Mouse (Mus musculus) 3T3-L1 (cell line): ENCODE measurements around the gene Churc1.
"Not testable (repeated sequence)": the region's sequence is repeated elsewhere in the genome, so short reads cannot be mapped to it uniquely, and the experiment has no call there.

ENCODE experiments used
- DNase-seq: peaks from one replicate; pipeline ENCODE4 v3.0.0-alpha.2; 2015; ENCODE audit warnings: low read depth, low spot score

Gene Churc1

DNA sequence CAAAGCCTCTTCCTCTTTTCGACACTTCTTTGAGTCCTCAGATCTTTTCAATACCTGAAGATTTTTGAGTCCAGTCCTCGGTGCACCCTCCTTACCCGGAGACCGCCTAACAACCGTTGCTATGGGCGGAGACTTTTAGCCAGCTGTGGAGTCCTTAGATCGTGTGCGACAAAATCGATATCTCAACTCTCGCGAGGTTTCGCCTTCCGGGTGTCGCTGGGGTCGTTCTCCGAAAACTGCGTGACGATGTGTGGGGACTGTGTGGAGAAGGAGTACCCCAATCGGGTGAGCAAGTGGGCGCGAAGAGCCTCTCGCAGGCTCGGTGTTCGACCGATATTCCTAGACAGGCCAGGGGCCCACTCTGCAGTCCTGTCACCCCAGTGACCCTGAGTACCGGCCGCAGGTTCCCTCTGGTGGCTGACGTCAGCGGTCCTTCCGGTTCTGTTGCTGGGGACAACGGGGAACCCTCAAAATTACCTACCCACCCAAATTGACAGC, at the start of gene Churc1, which contains the start of gene Fntb:
Gene Churc1 (plus strand): TSS at position 185 of the 498 bp plus-strand sequence.
Gene Fntb (plus strand): TSS at position 236 of the 498 bp plus-strand sequence.
- DNase-seq, result peak; percentile 96

DNA sequence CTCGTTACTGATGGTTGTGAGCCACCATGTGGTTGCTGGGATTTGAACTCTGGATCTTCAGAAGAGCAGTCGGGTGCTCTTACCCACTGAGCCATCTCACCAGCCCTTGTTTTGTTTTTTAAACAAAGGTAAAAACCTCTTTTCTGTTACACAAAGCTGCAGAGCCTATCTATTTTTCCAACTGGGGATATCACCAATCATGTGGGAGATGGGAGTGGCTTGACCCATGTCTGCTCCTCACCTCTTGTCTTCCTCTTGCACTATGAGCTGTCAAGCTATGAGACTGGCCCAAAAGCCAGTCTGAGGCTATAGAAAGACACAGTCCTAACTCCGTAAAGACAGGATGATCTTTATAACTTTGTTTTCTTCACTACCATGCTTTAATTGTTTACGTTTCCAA, 47.0 kb upstream of the Churc1 start:
- no peak for DNase-seq

DNA sequence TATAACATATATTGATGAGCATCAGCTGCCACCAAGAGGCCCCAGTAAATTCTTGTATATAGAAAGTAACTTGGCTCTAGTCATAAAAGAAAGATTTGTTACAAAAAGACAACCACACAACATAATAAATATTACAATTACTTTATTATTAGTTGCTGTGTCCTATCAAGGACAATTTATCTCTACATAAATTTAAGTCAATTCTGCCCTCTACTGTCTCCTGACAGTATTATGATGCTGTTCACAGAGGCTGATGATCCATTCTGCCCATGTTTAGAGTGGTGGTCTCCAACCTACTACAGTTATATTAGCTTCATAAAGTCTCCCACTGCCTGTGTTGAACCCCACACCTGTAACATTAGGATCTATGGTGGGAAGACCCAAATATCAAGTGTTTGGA, 44.8 kb upstream of the Churc1 start:
- peak; percentile 11 for DNase-seq

DNA sequence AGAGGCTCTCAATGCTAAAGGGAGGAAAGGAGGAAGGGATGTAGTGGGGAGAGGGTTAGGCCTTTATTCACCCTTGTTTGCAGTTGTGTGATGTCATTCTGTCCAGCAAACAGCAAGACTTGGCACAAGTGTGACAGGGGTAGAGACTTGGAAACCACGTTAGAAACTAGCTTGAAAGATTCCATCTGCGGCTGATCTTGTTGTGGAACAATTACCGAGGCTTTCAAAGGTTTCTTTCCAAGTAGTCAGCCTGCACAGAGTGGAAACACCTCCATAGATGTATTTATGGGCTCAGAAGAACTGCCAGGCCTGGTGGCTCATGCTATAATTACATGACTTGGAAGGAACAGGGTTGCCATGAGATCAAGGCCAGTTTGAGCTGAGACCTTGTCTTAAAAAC, 43.3 kb upstream of the Churc1 start:
- DNase-seq, result no peak

DNA sequence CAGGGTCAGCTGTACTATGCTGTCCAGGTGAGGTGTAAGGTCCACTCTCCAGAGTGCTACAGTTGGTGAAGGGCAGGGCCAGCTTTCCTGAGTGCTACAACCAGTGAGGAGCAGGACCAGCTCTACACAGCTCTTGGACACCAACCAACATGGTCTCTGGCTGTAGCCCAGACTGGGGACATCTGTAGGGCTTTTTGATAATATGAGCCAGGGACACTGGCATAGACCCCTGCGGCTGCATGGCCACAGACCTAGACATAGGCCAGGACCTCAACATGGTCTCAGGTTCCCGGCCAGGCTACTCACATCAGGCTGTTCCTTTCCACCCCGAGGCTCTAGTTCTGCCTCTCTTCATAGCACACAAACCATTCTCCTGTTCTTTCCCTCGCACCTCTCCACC, 37.4 kb upstream of the Churc1 start:
- no peak for DNase-seq

DNA sequence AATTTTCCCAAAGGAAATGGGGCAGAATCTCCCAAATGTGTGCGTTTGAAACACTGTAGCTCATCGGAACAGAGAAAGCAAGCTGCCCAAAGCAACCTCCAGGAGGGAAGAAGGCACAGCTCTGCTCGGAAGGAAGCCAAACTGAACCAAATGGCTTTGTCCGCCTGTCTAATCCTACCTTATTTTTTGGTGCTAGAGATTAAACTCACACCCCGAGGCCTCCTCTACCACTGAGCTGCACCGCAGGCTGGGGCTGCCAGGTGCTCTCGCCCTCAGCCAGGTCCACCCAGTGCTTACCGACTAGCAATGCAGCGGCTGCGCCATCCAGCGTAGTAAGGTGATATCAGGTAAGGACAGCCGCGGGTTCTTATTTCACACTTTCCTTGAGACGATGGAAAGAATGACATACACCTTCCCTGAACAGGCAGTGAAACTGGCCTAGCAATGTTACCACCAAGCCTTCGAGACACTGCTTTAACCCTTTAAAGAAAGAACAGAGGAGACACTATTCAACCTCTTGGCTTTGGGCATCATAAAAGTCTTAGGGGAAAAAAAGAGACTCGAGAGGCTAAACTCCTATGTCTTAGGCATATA, 14.4 kb upstream of the Churc1 start:
- no peak for DNase-seq

DNA sequence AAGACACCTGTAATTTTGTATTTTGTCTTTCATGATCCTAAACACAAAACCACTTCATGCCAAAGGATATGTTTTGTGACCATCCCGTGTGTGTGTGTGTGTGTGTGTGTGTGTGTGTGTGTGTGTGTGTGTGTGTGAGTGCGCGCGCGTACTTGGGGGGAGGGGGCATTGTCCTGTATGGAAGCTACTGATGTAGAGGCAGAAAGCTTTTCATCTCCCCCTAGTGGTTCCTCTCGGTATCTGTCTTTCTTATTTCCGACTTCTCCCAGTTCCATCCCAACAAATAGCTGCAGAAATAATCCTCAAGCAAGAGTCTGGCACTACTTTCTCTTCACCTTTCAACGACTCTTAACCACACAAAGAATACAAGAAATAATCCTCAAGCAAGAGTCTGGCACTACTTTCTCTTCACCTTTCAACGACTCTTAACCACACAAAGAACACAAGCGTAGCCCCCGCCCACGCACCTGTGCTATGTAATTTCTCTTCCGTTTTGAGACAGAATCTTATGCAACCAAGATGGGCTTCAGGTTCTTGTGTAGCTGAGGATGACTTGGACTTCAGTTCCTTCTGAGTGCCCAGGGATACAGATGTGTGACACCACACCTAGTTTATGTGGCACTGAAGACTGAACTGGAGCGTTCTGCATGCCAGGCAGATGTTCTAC, 12.6 kb upstream of the Churc1 start:
- peak; percentile 71 for DNase-seq

DNA sequence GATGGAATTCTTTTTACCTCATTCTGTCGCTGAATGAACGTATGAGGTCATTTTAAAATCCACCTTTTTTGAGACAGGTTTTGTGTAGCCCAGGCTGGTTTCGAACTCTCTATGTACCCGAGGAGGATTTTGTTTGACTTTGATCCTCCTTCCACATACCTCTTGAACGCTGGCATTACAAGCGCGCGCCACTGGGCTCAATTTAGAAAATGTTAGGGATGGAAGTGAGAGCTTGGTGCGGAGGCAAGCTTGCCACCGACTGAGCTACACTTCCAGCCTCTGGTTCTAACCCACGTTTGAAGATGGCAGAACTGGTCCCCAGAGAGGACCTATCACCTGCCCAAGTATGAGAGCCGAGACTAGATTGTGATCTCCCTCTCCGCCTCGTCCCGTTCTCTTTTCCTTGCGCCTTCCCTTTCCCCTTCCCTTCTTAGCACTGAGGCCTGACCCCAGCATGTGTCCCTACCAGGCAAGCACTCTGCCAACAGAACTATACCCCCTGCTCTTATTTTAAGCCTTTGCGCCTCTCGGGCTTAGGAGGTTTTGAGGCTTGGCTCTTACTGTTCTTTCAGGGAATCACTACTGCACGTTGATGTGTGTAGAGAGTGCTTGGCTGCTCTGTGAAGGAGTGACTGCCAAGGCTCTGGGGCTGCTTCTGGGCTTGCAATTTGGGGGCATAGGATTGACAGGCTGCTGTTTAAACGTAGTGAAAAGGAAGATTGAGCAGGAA, 728 bp downstream of the Churc1 start:
- no peak for DNase-seq

DNA sequence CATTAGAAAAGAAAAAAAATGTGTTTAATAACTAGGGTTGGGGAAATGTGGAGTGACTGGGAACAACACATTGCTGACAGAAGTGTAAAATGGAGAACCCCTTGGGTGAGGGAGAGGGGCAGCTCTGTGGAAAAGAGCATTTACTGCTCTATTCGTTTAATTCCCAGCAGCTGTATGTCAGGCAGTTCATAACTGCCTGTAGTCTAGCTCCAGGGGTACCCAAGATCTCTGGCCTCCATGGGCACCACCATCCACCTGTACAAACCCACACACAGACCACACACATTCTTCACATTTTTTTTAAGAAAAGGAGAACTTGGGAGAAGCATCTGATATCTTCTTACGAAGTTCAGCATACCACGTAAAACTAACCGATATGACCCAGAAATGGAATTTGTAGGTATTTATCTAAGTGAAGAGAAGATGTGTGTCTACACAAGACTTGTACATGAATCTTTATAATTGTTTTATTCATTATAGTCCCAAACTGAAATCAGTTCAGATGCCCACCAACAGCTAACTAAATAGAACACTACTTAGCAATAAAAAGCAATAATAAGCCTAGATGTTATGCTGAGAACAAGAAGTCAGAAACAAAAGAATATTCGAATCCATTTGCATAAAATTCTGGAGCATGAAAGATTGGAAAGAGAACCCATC, 5.6 kb downstream of the Churc1 start:
- no peak for DNase-seq

DNA sequence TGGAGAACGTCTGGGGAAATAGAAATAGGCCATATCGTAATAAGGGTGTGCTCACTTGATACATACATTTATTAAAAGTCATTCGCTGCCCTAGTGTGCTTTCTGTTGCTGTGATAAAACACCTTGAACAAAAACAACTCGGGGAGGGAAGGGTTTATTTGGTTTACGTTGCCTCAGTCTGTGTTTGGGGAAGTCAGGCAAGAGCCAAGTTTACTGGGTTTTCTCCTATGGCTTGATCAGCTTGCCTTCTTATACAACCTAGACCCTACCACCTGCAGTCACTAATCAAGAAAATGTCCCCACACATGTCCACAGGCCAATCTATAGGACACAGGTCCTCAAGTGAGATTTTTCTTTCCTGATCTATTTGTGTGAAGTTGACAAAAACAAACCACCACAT, 6.2 kb downstream of the Churc1 start:
- no peak for DNase-seq

DNA sequence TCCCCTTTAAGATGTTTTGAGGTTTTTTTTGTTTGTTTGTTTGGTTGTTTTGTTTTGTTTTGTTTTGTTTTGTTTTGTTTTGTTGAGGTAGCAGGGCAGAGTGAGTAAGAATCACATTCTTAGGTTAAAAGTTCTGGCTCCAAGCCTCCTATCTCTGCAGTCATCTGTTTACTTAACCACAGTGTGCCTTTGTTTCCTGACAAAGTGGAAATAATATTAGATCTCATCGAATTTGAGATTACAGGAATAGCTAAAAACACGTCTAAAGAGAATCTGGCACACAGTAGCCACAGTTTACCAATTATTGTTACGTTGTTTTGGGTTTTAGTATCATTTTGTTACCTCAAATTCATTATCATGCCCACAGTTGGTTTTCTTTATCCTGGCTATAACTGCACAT, 9.3 kb downstream of the Churc1 start:
- DNase-seq, result no peak

DNA sequence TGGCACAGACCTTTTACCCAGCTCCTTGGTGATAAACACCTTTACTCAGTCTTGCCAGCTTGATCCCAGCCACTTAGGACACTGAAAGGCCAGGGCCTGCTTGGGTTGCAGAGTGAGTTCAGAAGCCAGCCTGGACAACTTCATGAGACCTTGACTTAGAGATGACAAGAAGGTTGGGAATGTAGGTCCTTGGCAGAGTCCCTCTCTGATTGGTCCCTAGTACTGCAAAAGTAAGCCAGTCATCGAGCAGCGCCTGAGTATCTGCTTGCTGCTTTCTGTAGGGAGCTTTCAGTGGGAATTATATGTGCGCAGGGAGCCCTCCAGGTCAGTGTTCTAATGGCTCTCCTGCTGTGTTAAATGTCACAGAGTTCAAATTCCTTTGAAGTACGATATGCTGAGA, 9.8 kb downstream of the Churc1 start:
- no peak for DNase-seq

DNA sequence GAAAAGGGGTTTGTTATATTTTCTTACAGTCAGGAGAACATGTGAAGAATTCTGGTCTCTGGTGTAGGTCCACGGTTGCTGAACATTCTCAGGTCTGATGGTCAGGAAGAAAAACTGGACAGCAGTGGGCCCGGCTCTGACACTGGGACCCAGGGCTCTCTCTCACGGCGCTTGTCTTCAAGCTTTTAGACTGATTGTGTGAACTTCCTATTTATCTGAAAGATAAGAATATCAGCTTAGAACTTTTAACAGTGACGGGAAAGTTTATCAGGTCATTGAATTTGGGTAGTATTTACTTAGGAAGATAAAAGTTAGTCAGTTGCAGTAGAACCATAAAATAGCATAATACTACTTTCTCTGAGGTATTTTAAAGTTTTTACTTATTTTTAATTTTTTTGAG, 11.6 kb downstream of the Churc1 start:
- no peak for DNase-seq

DNA sequence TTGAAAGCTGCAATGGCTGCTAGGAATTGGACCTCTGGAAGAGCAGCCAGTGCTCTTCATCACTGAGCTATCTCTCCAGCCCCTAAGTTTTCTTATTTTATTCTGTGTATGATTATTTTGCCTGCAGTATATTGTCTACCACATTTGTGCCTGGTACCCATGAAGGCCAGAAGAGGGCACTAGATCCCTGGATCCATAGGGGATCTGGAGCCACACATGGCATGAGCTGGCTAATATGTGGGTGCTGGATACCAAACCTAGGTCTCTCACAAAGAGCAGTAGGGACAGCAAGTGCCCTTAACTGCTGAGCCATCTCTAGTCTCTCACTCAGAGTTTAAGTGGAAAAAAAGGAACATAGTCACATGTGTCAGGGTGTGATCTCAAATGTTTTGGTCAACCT, 12.5 kb downstream of the Churc1 start:
- DNase-seq, result no peak

DNA sequence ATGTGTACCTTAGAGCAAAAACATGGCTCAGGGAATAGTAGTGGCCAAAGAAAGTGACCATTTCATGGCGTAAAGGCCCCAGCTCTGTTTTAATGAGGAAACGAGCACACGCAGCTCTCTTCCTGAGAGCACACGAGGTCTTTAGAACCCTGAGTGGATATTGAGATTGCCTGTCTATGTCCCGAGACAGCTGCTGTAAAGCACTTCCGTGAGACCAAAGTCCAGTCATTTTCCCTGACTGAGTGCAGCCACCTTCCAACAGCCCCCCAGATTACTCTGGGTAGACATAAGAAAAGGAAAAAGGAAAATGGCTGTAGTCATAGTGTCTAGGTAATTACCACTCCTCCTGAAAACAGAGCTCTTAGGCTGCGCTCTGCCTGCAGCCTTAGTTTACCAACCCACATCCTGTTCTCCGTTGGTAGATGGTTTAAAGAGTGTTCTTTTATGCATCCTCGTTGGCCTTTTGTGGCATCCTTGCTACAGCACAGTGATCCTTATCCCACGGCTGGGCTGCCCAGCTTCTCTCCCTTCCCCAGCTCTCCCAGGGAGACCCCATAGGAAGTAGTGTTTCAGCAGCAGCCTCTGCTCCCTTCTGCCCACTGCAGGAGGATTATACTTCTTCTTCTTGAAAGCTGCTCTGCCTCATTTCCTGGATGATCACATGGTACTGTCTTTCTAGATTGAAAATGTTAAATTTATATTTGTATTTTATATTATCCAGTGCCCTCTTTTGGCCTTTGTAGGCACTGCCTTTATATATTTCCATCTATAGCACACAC, 13.2 kb downstream of the Churc1 start:
- no peak for DNase-seq

DNA sequence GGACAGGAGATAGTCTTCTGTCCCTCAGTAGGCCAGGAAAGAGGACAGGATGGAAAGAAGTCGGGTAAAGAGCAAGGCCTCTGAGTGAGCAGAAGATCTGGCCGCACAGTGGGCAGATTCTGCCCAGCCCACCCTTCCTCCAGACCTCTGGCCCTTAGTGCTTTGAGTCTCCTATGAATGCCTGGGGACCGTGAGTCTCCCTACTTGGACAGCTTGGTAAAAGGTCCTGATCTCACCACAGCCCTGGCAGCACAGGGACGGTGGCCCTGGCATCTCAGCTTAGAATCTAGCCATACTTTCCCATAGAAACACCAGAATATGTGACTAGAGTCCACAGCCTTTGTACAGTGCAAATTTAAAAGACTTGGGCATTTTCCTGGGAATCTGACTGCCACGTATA, 14.6 kb downstream of the Churc1 start:
- no peak for DNase-seq

DNA sequence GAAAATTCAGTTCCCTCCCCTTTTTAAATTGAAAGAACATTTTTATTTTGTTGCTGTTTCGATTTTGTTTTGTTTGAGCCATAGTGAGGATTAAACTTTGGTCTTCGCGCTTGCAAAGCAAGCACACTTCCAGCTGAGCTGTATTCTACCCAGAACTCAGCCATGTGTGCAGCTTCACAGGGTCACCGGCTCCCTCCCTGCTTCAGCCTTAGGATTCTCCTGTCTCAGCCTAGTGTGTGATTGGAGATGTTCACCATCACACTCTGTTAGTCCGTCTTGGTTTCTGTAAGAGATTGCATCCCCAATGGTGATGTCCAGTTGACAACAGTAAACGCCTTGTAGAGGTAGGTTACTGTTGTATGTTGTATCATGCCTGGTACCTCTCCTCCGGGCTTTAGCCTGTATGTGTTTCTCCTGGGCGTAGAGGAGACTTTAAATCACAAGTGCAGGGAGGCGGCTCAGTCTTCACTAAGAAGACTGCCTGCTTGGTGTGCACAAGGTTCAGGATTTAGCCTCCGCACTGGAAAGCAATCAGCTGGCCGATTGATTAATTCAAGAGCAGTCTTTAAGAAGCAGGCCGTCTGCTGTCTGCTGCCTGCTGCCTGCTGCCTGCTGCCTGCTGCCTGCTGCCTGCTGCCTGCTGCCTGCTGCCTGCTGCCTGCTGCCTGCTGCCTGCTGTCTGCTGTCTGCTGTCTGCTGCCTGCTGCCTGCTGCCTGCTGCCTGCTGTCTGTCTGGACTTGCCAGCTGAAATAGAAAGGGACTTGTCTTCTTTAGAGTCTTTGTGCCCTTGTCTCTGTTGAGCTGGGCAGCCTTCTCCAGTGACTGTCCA, 15.5 kb downstream of the Churc1 start:
- DNase-seq, result no peak

DNA sequence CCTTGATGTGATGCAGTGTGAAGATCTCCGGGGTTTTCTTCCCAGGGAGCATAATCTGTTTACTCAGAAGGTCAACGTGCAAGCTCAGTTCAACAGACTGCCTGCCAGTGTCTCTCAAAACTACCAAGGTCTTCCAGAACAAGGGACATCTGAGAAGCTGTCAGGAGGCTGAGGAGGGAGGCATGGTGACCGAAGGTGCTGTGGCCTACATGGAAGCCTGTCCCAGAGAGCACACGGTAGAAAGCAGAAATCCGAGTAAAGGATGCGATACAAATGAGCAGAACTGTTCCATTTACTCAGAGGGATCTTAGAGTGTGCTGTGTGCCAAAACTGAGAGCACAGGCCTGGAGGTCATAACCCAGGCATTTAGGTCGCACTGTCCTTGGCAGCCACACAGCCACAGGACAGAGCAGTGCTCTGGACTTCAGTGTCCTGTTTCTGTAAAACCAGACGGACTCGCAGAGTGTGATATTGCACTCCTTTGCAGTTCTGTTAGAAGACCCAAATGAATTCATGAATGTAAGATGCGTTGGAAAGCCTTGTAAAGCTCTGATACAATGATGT, 18.8 kb downstream of the Churc1 start:
- no peak for DNase-seq

DNA sequence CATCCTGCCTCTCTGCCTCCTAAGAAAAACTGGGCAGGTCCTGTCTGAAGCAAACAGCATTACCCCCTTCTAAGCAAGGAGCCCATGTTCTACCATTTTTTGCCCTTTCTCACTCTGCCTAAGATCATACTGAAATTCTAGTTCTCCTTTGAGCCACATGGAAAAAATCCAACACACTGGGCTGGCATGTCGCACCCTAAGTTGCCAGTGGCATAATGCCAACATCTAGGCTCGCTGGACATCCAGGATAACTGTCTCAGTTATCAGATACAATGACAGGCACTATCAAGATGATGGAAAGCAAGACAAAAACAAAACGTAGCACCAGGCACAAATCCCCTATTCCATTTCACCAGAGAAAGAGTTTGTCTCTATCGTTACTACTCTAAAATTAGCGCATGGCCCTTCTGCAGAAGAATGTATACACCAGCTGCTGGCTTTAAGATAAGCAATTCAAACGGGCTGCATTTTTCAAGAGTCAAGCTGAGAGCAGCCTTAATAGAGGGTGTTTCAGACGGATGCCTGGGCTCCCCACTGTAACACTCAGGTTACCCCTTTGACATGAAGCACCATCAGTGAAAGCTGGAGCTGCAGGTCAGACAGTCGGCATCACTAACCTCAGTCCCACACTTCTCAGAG, 25.2 kb downstream of the Churc1 start:
- no peak for DNase-seq

DNA sequence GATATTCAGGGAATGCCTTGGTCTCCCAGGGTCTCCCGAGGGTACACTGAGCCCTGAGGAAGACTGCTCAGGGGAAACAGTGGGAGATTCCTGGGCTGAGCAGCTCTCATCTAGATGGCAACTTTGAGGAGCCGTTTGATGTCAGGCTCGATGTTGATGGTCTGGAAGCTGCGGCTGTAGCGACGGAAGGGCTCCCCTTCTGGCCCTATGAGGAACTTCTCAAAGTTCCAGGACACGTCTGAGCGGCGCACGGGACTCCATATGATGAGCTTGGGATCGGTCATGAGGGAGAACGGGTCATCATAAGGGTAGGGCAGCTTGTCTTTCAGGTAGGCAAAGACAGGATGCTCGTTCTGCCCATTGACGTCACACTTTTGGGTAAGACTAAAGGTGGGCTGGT, 27.2 kb downstream of the Churc1 start:
- DNase-seq, result not testable (repeated sequence)
